Mouse (Mus musculus): ENCODE results near the gene Esrp2.

DNA sequence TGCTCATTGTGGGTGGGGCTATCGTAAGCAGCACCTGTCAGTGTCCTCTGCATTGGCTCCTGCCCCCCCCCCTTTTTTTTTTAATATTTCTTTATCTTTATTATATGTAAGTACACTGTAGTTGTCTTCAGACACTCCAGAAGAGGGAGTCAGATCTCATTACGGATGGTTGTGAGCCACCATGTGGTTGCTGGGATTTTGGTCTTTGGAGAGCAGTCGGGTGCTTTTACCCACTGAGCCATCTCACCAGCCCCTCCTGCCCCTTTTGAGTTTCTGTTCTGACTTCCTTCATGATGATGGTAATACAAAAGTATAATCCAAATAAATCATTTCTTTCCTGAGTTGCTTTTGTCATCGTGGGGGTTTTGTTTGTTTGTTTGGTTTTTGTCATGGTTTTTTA is 34.5 kb downstream of the Esrp2 start:
- no peak for TF ChIP-seq CTCF (IDR thresholded peaks at IDR 0.05; ENCODE audit: low read depth, low read length)
- no peak for TF ChIP-seq POLR2A (IDR thresholded peaks at IDR 0.05; ENCODE audit: insufficient read depth, low read length)

Data from ES-Bruce4 (cell line).